22 mouse cellular contexts compared by ENCODE assay signal in the genomic region with DNA sequence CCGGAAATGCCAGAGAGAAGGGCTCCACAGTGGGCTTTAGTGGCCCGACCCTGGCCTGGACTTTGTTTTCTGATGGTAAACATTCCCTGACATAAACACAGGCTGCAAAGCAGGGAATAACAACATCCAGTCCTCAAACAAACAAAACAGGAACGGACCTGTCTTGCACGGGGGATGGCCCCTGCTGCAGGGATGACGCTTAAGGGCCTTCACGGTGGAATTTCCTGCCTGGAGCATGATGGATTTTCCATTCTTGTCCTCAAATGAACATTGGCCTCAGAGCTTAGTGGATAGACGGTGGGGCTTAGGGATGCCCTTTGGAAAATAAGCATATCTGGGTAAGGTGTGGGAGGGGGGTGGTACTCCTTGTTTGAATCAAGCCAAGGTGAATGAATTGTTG.
"Had no signal": no experiment of that assay in that cellular context is flagged by ENCODE, and none has a peak within 500 bp of the region (broad histone marks: within the 10 kb centered on the region; RNA-seq: fewer than 3 reads in every experiment).

No protein-coding gene starts in this region.

- H3K9ac ChIP-seq: kidney, embryonic 15.5 days; limb, embryonic 13.5 days; liver, embryonic 12.5 days; liver, embryonic 15.5 days; lung, embryonic 15.5 days; midbrain, embryonic 12.5 days; midbrain, embryonic 15.5 days; neural tube, embryonic 12.5 days; neural tube, embryonic 15.5 days had no signal

- H3K27me3 ChIP-seq: kidney, embryonic 15.5 days; limb, embryonic 13.5 days; liver, embryonic 12.5 days; liver, embryonic 15.5 days; lung, embryonic 15.5 days; midbrain, embryonic 12.5 days; midbrain, embryonic 15.5 days; neural tube, embryonic 12.5 days; neural tube, embryonic 15.5 days had no signal

- H3K4me3 ChIP-seq: kidney, embryonic 15.5 days; layer of hippocampus, adult 2 months; limb, embryonic 10.5 days; limb, embryonic 13.5 days; liver, embryonic 12.5 days; liver, embryonic 15.5 days; lung, embryonic 15.5 days; midbrain, embryonic 12.5 days; midbrain, embryonic 15.5 days; neural tube, embryonic 12.5 days; neural tube, embryonic 15.5 days had no signal

- H3K27ac ChIP-seq: kidney, embryonic 15.5 days; layer of hippocampus, adult 2 months; limb, embryonic 10.5 days; limb, embryonic 13.5 days; liver, embryonic 12.5 days; liver, embryonic 15.5 days; lung, embryonic 15.5 days; midbrain, embryonic 12.5 days; midbrain, embryonic 15.5 days; neural tube, embryonic 12.5 days; neural tube, embryonic 15.5 days; stomach, postnatal 0 days had no signal

- ATAC-seq: liver, embryonic 12.5 days; midbrain, embryonic 15.5 days had no signal

- H3K9me3 ChIP-seq: kidney, embryonic 15.5 days; limb, embryonic 10.5 days; limb, embryonic 13.5 days; liver, embryonic 12.5 days; liver, embryonic 15.5 days; lung, embryonic 15.5 days; midbrain, embryonic 12.5 days; midbrain, embryonic 15.5 days; neural tube, embryonic 12.5 days; neural tube, embryonic 15.5 days had no signal

- DNase-seq: layer of hippocampus, adult 9-11 months; liver; lung, adult 18-20 months; lung, postnatal 4 days; right cerebral cortex, adult 18-20 months; right cerebral cortex, postnatal 14 days; right cerebral cortex, postnatal 4 days; thymus, adult 2 months; thymus, postnatal 14 days; thymus, postnatal 4 days had no signal

- H3K4me1 ChIP-seq: kidney, embryonic 15.5 days; limb, embryonic 10.5 days; limb, embryonic 13.5 days; liver, embryonic 12.5 days; liver, embryonic 15.5 days; lung, embryonic 15.5 days; midbrain, embryonic 12.5 days; midbrain, embryonic 15.5 days; neural tube, embryonic 12.5 days; neural tube, embryonic 15.5 days had no signal

- H3K36me3 ChIP-seq: kidney, embryonic 15.5 days; limb, embryonic 10.5 days; limb, embryonic 13.5 days; liver, embryonic 12.5 days; liver, embryonic 15.5 days; lung, embryonic 15.5 days; midbrain, embryonic 12.5 days; midbrain, embryonic 15.5 days; neural tube, embryonic 12.5 days; neural tube, embryonic 15.5 days had no signal

- H3K4me2 ChIP-seq: kidney, embryonic 15.5 days; limb, embryonic 13.5 days; liver, embryonic 12.5 days; liver, embryonic 15.5 days; lung, embryonic 15.5 days; midbrain, embryonic 12.5 days; midbrain, embryonic 15.5 days; neural tube, embryonic 12.5 days; neural tube, embryonic 15.5 days had no signal
